Mouse (Mus musculus) embryo, embryonic 10.5 days (tissue): ENCODE measurements around the gene Cyp2u1.

ENCODE experiments used
- DNase-seq: peaks from one replicate; pipeline ENCODE4 v3.0.0-alpha.2; 2015; ENCODE audit warnings: low spot score

The Cyp2u1 gene

DNA sequence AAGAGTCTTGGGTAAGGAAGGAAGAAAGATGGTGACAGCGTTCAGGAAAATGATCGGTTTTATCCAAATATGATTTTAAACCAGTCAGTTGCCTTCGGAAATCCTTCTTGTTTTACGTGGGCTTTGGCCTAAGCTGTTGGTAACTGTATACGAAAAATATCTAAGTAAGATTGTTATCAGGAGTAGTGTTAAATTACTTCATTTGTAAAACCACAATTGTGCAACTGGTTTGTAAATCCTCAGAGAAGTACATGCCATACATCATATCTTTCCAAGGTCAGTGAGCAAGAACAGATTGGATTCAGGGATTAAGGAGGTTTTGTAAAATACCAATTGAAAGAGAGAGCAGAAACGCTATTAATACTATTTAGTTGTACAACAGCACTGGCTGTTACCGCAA, 3.2 kb upstream of the Cyp2u1 start:
- DNase-seq, result no peak

- no peak for DNase-seq
Observed at GRCm38 (mm10) chr3:131303320-131303714, 290 bp upstream of the Cyp2u1 start.

GRCm38 (mm10) chr3:131299908-131300307, 3.1 kb downstream of the Cyp2u1 start:
- DNase-seq, result peak; percentile 83

- DNase-seq, result no peak
Observed at GRCm38 (mm10) chr3:131299078-131299477, 3.9 kb downstream of the Cyp2u1 start.

DNA sequence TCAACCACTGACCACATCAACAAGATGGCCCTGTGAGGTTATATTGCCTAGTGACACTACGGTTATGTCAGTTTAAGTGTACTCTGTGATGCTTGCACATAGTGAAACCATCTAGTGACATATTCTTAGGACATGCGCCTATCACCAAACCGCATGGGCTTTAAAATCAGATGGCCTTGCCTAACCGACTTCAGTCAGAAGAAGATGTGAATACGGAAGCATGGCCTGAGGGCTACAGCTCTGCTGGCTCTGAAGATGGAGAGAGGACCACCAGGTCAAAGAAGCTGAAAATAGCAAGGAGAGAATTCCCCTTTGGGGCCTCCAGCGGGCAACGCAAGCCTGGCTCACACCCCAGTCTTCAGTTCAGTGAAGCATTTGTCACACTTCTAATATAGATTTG, 6.1 kb downstream of the Cyp2u1 start:
- no peak for DNase-seq

GRCm38 (mm10) chr3:131295513-131296200, 7.4 kb downstream of the Cyp2u1 start:
- DNase-seq, result no peak

DNA sequence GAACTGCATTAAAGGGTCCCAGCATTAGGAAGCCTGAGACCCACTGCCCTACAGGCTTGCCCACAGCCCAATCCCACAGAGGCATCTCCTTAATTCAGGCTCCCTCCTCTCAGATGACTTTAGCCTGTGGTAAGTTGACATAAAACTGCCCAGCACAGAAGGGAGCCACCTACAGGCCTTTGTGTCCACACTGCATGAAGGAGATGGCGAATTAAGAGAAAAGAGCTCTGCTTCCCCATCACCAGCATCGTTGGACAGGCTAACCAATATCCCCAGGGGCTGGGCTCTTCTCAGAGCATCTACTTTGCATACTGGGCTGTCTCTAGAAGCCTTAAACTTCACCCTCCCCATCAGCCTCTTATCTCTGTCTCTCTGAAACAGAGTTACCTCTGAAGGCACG, 8.5 kb downstream of the Cyp2u1 start:
- no peak for DNase-seq

- no peak for DNase-seq
Observed at GRCm38 (mm10) chr3:131292959-131293358, 10.1 kb downstream of the Cyp2u1 start.

- DNase-seq, result no peak
Observed at GRCm38 (mm10) chr3:131292349-131292748, 10.7 kb downstream of the Cyp2u1 start.

- DNase-seq, result no peak
Observed at GRCm38 (mm10) chr3:131291890-131292289, 11.1 kb downstream of the Cyp2u1 start.

- no peak for DNase-seq
Observed at GRCm38 (mm10) chr3:131274151-131274550, 28.9 kb downstream of the Cyp2u1 start.

- DNase-seq, result peak; percentile 19
Observed at GRCm38 (mm10) chr3:131272374-131273100, 30.5 kb downstream of the Cyp2u1 start.

DNA sequence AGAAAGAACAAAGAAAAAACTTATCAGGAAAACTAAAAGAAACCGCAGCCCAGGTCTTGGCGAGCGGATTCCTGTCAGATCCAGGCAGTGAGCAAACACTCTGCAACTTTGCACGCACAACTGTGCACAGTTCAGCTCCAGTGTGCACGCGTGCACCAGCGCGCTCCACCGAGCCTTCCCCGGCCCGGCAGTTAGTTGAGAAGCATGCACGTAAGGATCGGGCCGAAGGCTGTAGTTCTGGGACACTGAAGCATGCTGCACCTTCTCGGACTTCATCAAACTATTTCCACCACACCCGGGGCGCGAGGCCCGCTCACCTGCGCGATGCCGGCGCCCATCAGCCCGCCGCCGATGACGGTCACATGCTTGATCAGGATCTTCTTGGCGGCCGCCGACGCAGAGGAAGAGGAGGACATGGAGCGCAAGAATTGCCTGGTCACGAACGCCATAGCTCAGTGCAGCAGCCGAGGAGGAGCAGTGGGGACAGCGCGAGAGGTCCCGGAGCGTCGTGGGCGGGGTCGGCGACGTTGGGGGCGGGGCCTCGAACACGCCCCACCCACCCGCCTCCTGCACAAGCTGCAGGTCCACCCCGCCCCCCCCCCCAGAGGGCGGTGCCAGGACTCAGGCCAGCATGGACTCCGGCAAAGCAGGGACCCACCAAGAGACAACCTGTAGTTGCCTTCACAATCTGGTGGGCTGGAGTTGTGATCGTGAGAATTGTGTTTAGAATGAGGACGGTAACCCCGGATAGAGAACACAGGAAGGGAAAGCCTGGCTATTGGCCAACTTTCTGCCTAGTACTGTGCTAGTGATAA, 31.3 kb downstream of the Cyp2u1 start, which contains the start of gene Hadh:
TSS of gene Hadh (minus strand) at position 543 of the 815 bp plus-strand sequence.
- peak; percentile 91 for DNase-seq

DNA sequence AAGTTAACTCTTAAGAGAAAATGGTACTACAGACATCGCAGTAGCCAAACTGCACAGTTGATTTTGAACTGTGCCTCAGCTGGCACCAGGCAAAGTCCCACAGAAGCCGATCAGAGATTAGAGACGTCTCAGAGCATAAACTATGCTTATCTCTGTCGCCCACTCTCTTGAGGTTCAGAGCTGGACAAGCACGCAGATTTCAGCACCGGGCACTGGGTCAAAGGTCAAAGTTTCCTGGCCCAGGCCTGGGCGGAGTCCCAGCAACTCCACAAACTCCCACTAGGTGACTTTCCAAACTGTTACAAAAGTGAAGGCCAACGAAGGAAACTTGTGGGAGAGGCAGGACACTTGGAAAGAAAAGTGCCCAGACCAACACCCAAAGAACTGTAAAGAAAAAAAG, 31.9 kb downstream of the Cyp2u1 start:
- peak; percentile 86 for DNase-seq

DNA sequence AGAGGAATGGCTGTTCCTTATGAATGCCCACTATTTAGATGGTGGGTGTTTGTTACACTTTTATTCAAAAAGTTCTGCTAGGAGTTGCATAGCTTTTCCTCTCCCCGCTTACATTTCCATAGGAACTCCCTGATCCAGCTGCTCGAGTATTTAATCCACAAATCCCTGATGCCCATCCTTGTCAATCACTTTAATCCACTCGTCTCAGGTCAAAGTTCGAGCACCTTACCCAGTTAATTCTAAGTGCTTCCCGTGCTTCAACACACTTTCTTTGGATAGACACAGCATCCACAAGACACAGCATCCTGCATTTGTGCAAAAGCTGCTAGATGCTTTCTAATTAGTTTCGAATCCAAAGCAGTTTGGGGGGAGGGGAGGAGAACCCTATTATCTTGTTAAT, 32.6 kb downstream of the Cyp2u1 start:
- peak; percentile 40 for DNase-seq

DNA sequence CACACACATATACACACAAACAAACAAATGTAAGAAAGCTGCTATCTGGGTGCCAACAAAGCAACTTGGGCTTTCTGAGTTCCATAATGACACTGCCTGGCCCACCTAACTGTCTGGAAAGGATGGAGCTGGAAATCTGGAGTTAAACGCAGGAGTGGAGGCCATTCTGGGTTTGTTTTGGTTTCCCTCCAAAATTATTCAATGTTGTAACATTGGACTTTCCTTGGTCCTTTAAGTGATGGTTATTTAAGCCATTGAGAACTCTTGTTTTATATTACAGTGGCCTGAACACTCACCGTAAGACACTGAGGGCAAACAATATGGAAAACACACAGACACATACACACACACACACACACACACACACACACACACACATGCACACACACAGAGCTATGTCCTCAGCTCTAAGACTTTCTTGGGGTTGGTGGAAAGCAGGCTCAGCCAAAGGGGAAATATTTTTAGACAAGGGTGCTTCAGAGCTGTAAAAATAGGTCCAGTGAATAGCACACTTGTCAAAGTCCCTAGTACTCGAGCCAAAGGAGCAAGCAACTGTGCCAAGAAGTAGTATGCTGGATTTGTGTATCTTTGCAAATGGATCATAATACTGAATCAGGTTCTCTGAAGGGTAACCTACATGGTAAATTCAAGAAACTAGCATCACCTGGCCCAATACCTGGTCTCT, 36.5 kb downstream of the Cyp2u1 start:
- DNase-seq, result no peak

DNA sequence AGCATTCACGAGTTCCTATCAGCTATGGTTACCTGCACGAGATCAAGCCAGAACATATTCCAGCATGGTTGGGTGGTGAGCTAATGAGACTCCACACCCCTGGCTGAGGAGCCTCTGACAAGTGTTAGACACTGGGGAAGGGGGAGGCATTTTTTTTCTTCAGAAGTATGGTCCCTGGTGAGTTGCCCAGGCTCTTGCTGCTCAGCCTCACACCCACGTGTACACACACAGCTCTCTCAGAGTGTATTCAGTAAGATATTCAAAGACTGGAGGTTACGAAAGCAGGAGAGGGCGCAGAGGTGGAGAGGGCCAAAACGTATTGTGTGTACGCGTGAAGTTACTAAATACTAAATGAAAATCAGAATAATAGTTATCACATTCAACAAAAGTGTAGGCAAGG, 37.5 kb downstream of the Cyp2u1 start:
- DNase-seq, result no peak

GRCm38 (mm10) chr3:131263766-131264486, 39.1 kb downstream of the Cyp2u1 start:
- peak; percentile 68 for DNase-seq

GRCm38 (mm10) chr3:131260418-131260817, 42.6 kb downstream of the Cyp2u1 start:
- DNase-seq, result no peak

- no peak for DNase-seq
Observed at GRCm38 (mm10) chr3:131259392-131259965, 43.5 kb downstream of the Cyp2u1 start.

- no peak for DNase-seq
Observed at GRCm38 (mm10) chr3:131258921-131259320, 44.1 kb downstream of the Cyp2u1 start.
